ENCODE assay signal across 23 mouse cellular contexts in the genomic region with DNA sequence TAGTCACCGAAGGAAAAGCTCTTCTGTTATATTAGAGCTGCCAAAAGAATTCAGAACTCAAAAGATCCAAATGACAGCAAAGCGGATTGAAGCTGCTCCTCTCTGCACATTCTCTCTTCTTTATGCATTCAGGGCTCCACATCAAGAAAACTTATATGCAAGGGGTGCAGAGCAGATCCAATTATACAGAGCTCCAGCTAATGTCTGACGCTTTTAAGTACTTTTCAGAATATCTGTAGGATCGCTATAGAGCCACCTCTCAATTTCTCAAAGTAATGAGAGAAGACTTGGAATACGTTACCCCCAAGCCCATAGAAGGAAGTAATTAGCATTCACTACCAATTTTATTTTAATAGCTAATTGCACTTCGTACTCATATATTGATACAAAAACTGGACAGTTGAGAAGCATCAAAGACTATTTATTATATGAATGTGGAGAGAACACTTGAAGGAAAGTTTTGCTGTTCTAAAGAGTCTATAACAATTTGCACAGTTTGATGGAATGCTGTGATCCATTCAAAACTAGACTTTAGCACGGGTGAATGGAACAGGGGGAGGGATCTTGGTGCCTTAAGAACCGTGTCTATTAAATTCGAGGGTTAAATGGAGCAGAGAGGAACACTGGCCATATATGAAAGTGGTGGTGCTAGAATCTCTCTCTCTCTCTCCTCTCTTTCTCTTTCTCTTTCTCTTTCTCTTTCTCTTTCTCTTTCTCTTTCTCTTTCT. TPM values are rescaled to one million over a fixed set of nuclear protein-coding genes. Genes with fewer than 3 reads are reported as not detected.
A peak's percentile ranks its signal among the peaks of the same experiment; 100 is the strongest.
DNase-seq lines count a peak whose midpoint lies in the region; ATAC-seq lines count a peak whose summit lies in the region.
"Had no signal": no experiment of that assay in that cellular context is flagged by ENCODE, and none has a peak within 500 bp of the region (broad histone marks: within the 10 kb centered on the region; RNA-seq: fewer than 3 reads in every experiment).

No protein-coding gene starts in this region.

- H3K36me3 ChIP-seq in forebrain, embryonic 11.5 days (ENCODE audit: control insufficient read depth, insufficient read depth, low read length) = no peaks in the 10 kb centered on the region
- H3K36me3 ChIP-seq in forebrain, embryonic 10.5 days (replicated peaks) = no peaks in the 10 kb centered on the region
- H3K36me3 ChIP-seq in kidney, embryonic 16.5 days (ENCODE audit: insufficient read depth, low read length) = no peaks in the 10 kb centered on the region
- no peaks in the 10 kb centered on the region for H3K36me3 ChIP-seq in forebrain, embryonic 14.5 days (ENCODE audit: control insufficient read depth, insufficient read depth, low read length)
- H3K36me3 ChIP-seq: embryonic facial prominence, embryonic 12.5 days; embryonic facial prominence, embryonic 15.5 days; G1E; hindbrain, embryonic 12.5 days; hindbrain, embryonic 15.5 days had no signal

- WGBS in forebrain, embryonic 11.5 days = 42% methylated on average over 9 of the region's 9 CpGs
- WGBS in forebrain, embryonic 10.5 days = 62% methylated on average over 9 of the region's 9 CpGs
- 68% methylated on average over 9 of the region's 9 CpGs for WGBS in kidney, embryonic 16.5 days
- WGBS in forebrain, embryonic 14.5 days = 12% methylated on average over 9 of the region's 9 CpGs

- peak; percentile 71 for ATAC-seq in forebrain, embryonic 11.5 days (replicated peaks; ENCODE audit: low FRiP score)
- ATAC-seq in kidney, embryonic 16.5 days (ENCODE audit: low FRiP score, low TSS enrichment) = peak; percentile 42; the same call in 1 of the 2 replicates
- ATAC-seq in forebrain, embryonic 14.5 days = peak; percentile 69
- ATAC-seq: intestine, postnatal 0 days; Patski had no signal

- H3K4me2 ChIP-seq in forebrain, embryonic 11.5 days (ENCODE audit: low read depth, low read length, severe bottlenecking) = no peak overlapping the region
- no peak overlapping the region for H3K4me2 ChIP-seq in kidney, embryonic 16.5 days (replicated peaks; ENCODE audit: low read depth, low read length)
- no peak overlapping the region for H3K4me2 ChIP-seq in forebrain, embryonic 14.5 days (ENCODE audit: low read length)
- H3K4me2 ChIP-seq: embryonic facial prominence, embryonic 12.5 days; embryonic facial prominence, embryonic 15.5 days; heart, embryonic 11.5 days; hindbrain, embryonic 12.5 days; hindbrain, embryonic 15.5 days had no signal

- H3K9ac ChIP-seq in forebrain, embryonic 11.5 days (ENCODE audit: low read length) = no peak overlapping the region
- H3K9ac ChIP-seq in kidney, embryonic 16.5 days (replicated peaks; ENCODE audit: low read length) = no peak overlapping the region
- H3K9ac ChIP-seq in forebrain, embryonic 14.5 days (ENCODE audit: low read length) = no peak overlapping the region
- H3K9ac ChIP-seq: embryonic facial prominence, embryonic 12.5 days; embryonic facial prominence, embryonic 15.5 days; hindbrain, embryonic 12.5 days; hindbrain, embryonic 15.5 days had no signal

- DNase-seq in forebrain, embryonic 11.5 days (ENCODE audit: low spot score) = no peak
- no peak for DNase-seq in forebrain, embryonic 10.5 days (ENCODE audit: extremely low spot score, low spot score)
- DNase-seq in kidney, postnatal 14 days = no peak
- peak; percentile 35 for DNase-seq in forebrain, embryonic 14.5 days (ENCODE audit: low spot score)
- DNase-seq in frontal cortex, postnatal 25 days (ENCODE audit: low spot score in 2 of 2) = no peak
- DNase-seq: adrenal gland, adult 8-10 months; adrenal gland, postnatal 25 days; cerebellum, adult 18-20 months; cerebellum, adult 9-10 months; cerebellum, postnatal 14 days; gastrocnemius, adult 2 months; gastrocnemius, postnatal 14 days; heart, adult 11 months; kidney, adult 2 months had no signal

- H3K4me3 ChIP-seq in forebrain, embryonic 11.5 days (ENCODE audit: low read depth, low read length) = no peak overlapping the region
- H3K4me3 ChIP-seq in forebrain, embryonic 10.5 days = no peak overlapping the region
- no peak overlapping the region for H3K4me3 ChIP-seq in kidney, embryonic 16.5 days (ENCODE audit: low read length)
- no peak overlapping the region for H3K4me3 ChIP-seq in forebrain, embryonic 14.5 days (ENCODE audit: low read depth, low read length)
- H3K4me3 ChIP-seq: embryonic facial prominence, embryonic 12.5 days; embryonic facial prominence, embryonic 15.5 days; gastrocnemius, adult 2 months; hindbrain, embryonic 12.5 days; hindbrain, embryonic 15.5 days had no signal

- no peaks in the 10 kb centered on the region for H3K9me3 ChIP-seq in forebrain, embryonic 11.5 days (ENCODE audit: control insufficient read depth, low read length)
- H3K9me3 ChIP-seq in forebrain, embryonic 10.5 days = no peaks in the 10 kb centered on the region
- no peaks in the 10 kb centered on the region for H3K9me3 ChIP-seq in kidney, embryonic 16.5 days (ENCODE audit: low read length)
- H3K9me3 ChIP-seq in forebrain, embryonic 14.5 days (replicated peaks; ENCODE audit: control insufficient read depth, low read length) = no peaks in the 10 kb centered on the region
- H3K9me3 ChIP-seq: embryonic facial prominence, embryonic 12.5 days; embryonic facial prominence, embryonic 15.5 days; G1E; hindbrain, embryonic 12.5 days; hindbrain, embryonic 15.5 days had no signal

- H3K27ac ChIP-seq in forebrain, embryonic 11.5 days (ENCODE audit: low read depth, low read length) = no peak overlapping the region
- no peak overlapping the region for H3K27ac ChIP-seq in forebrain, embryonic 10.5 days
- H3K27ac ChIP-seq in kidney, embryonic 16.5 days (ENCODE audit: low read length) = no peak overlapping the region
- H3K27ac ChIP-seq in forebrain, embryonic 14.5 days (ENCODE audit: low read depth, low read length) = no peak overlapping the region
- H3K27ac ChIP-seq: embryonic facial prominence, embryonic 12.5 days; embryonic facial prominence, embryonic 15.5 days; gastrocnemius, adult 2 months; hindbrain, embryonic 12.5 days; hindbrain, embryonic 15.5 days had no signal

- H3K4me1 ChIP-seq in forebrain, embryonic 11.5 days (replicated peaks; ENCODE audit: control insufficient read depth, insufficient read depth, low read length) = no peaks in the 10 kb centered on the region
- H3K4me1 ChIP-seq in forebrain, embryonic 10.5 days = peaks cover 30% of the 10 kb centered on the region
- no peaks in the 10 kb centered on the region for H3K4me1 ChIP-seq in kidney, embryonic 16.5 days (ENCODE audit: insufficient read depth, low read length)
- peaks cover 3% of the 10 kb centered on the region for H3K4me1 ChIP-seq in forebrain, embryonic 14.5 days (ENCODE audit: control insufficient read depth, insufficient read depth, low read length)
- H3K4me1 ChIP-seq: embryonic facial prominence, embryonic 12.5 days; embryonic facial prominence, embryonic 15.5 days; hindbrain, embryonic 12.5 days had no signal

- H3K27me3 ChIP-seq in forebrain, embryonic 11.5 days (ENCODE audit: control insufficient read depth, insufficient read depth, low read length) = no peaks in the 10 kb centered on the region
- no peaks in the 10 kb centered on the region for H3K27me3 ChIP-seq in forebrain, embryonic 10.5 days (ENCODE audit: poor library complexity, severe bottlenecking)
- no peaks in the 10 kb centered on the region for H3K27me3 ChIP-seq in kidney, embryonic 16.5 days (ENCODE audit: insufficient read depth, low read length)
- H3K27me3 ChIP-seq in forebrain, embryonic 14.5 days (replicated peaks; ENCODE audit: control insufficient read depth, insufficient read depth, low read length) = no peaks in the 10 kb centered on the region
- H3K27me3 ChIP-seq: embryonic facial prominence, embryonic 12.5 days; embryonic facial prominence, embryonic 15.5 days; hindbrain, embryonic 12.5 days; hindbrain, embryonic 15.5 days; Patski had no signal

RNA-seq across cellular contexts. Expression of a gene that starts 46.4 kb away (rescaled TPM):
- 12.8 and 14.7 TPM in 2 replicates for polyA plus RNA-seq in forebrain, embryonic 11.5 days (2014; fragmentation: Nextera tagmentation; extraction: Ambion mirVana)
- polyA plus RNA-seq in forebrain, embryonic 10.5 days (2016; fragmentation: Nextera tagmentation; extraction: Ambion mirVana) = 13.6 and 16.8 TPM in 2 replicates
- polyA plus RNA-seq in kidney, embryonic 16.5 days (2015; fragmentation: Nextera tagmentation; extraction: Ambion mirVana) = 33.8 and 34.8 TPM in 2 replicates
- 4.5 and 6.9 TPM in 2 replicates for polyA plus RNA-seq in forebrain, embryonic 14.5 days (2014; fragmentation: Nextera tagmentation; extraction: Ambion mirVana)
- polyA plus RNA-seq: G1E had no signal
